Comparison of ENCODE assay signal across 8 mouse cellular contexts in the genomic region with DNA sequence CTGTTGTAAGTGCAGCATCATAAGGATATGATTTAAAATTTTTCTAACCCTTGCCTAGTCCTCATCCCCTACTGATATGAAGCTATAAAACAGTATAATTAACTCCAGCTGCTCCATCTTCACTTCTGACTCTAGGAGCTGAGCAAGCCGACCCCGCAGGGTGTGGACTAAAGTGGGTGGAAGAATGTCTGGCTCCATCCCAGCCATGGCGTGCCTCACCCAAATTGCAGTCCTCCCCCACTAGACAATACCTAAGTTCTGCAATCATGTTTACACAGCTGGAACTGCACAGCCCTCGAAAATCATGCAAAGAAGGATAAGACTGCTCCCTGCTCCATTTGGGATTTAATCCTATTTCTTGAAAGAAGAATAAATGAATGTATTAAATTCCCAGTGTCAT.
DNase-seq lines count a peak whose midpoint lies in the region; ATAC-seq and TF ChIP-seq lines count a peak whose summit lies in the region.
"Had no signal": no experiment of that assay in that cellular context is flagged by ENCODE, and none has a peak within 500 bp of the region (broad histone marks: within the 10 kb centered on the region; RNA-seq: fewer than 3 reads in every experiment).

No protein-coding gene starts in this region.

- no peak for TF ChIP-seq CTCF in gastrocnemius, adult 2 months (IDR thresholded peaks at IDR 0.05)

- ATAC-seq in frontal cortex, adult (ENCODE audit: low TSS enrichment): no peak

- H3K27ac ChIP-seq in gastrocnemius, adult 2 months: peak overlapping the region; percentile 43; the same call in 1 of the 2 replicates
- H3K27ac ChIP-seq: liver, embryonic 13.5 days had no signal

- intact Hi-C loops in gastrocnemius, adult 2 months (cut with DNase I): no loop called here

- DNase-seq in urinary bladder, postnatal 14 days (ENCODE audit: low spot score): peak; percentile 20
- DNase-seq in urinary bladder, adult 2 months (ENCODE audit: low spot score): no peak
- peak; percentile 50 for DNase-seq in gastrocnemius, adult 2 months
- peak; percentile 1 to 3 for DNase-seq in kidney, postnatal 36 days
- DNase-seq in thymus, postnatal 0 days (ENCODE audit: low spot score): no peak
- no peak for DNase-seq in cerebellum, postnatal 36 days
- DNase-seq: liver, embryonic 13.5 days had no signal

- no peak overlapping the region for H3K4me3 ChIP-seq in gastrocnemius, adult 2 months
- H3K4me3 ChIP-seq: liver, embryonic 13.5 days had no signal

Comparison
In these comparisons a context has a peak if more than half of its experiments do, and no peak if none do; other contexts are left out.
1. DNase-seq: peak in urinary bladder, postnatal 14 days (single experiment), gastrocnemius, adult 2 months (single experiment) and kidney, postnatal 36 days (2 of 2); none in urinary bladder, adult 2 months (single experiment), thymus, postnatal 0 days (single experiment) and cerebellum, postnatal 36 days (0 of 2).